Mouse (Mus musculus) hindbrain, embryonic 14.5 days (tissue): ENCODE results near the gene Abhd14b. TPM values are rescaled to one million over a fixed set of nuclear protein-coding genes. Genes with fewer than 3 reads are reported as not detected.

ENCODE experiments used
- ATAC-seq: fragments of 200-750 bp; cut with Nextera tagmentation; 2 replicates; pipeline ENCODE4 v1.8.0; 2017; ENCODE audit warnings: moderate number of reproducible peaks, mild to moderate bottlenecking, moderate TSS enrichment, moderate library complexity; ENCODE audit not compliant: low FRiP score
- DNase-seq: peaks from one replicate; pipeline ENCODE4 v3.0.0-alpha.2; 2015; ENCODE audit warnings: low spot score
- H3K27ac ChIP-seq: fragments of 300-500 bp; sonication (generic); 2 replicates; pipeline ENCODE4 v1.5.1; 2014; ENCODE audit warnings: mild to moderate bottlenecking, moderate library complexity
- H3K27me3 ChIP-seq: fragments of 300-500 bp; sonication (generic); 2 replicates; pipeline ENCODE4 v1.6.1; 2014; ENCODE audit warnings: mild to moderate bottlenecking, low read length, mixed read lengths; ENCODE audit not compliant: control insufficient read depth, insufficient read depth
- H3K36me3 ChIP-seq: fragments of 300-500 bp; sonication (generic); replicated peaks from 2 replicates; pipeline ENCODE4 v1.6.1; 2014; ENCODE audit not compliant: control insufficient read depth, insufficient read depth
- H3K4me1 ChIP-seq: fragments of 300-500 bp; sonication (generic); replicated peaks from 2 replicates; pipeline ENCODE4 v1.6.1; 2014; ENCODE audit warnings: antibody characterized with exemption, low read length, mixed read lengths; ENCODE audit not compliant: control insufficient read depth, insufficient read depth
- H3K4me2 ChIP-seq: fragments of 300-500 bp; sonication (generic); replicated peaks from 2 replicates; pipeline ENCODE4 v1.6.1; 2014; ENCODE audit warnings: mild to moderate bottlenecking, moderate library complexity
- H3K4me3 ChIP-seq: fragments of 300-500 bp; sonication (generic); replicated peaks from 2 replicates; pipeline ENCODE4 v1.5.1; 2014; ENCODE audit warnings: mild to moderate bottlenecking, low read length
- H3K9ac ChIP-seq: fragments of 300-500 bp; sonication (generic); 2 replicates; pipeline ENCODE4 v1.6.1; 2014
- H3K9me3 ChIP-seq: fragments of 300-500 bp; sonication (generic); 2 replicates; pipeline ENCODE4 v1.6.1; 2016; ENCODE audit warnings: low read length; ENCODE audit not compliant: control insufficient read depth
- WGBS: fragments of 180-500 bp; shearing (Covaris S2); extraction: QIAGEN DNeasy Blood & Tissue Kit; methylation state at CpG from one replicate; pipeline ENCODE4 v1.1.7; 2014; 5-methylcytosine and 5-hydroxymethylcytosine counted together
- polyA plus RNA-seq: library from polyadenylated mRNA; unstranded; fragments of >200 nt; fragmentation: Nextera tagmentation; extraction: Ambion mirVana; gene quantifications from 2 replicates; pipeline ENCODE4 v1.2.1, GENCODE M21; 2014

The Abhd14b gene
- polyA plus RNA-seq, 1 experiment from 2014 or later, result 8.2 TPM

DNA sequence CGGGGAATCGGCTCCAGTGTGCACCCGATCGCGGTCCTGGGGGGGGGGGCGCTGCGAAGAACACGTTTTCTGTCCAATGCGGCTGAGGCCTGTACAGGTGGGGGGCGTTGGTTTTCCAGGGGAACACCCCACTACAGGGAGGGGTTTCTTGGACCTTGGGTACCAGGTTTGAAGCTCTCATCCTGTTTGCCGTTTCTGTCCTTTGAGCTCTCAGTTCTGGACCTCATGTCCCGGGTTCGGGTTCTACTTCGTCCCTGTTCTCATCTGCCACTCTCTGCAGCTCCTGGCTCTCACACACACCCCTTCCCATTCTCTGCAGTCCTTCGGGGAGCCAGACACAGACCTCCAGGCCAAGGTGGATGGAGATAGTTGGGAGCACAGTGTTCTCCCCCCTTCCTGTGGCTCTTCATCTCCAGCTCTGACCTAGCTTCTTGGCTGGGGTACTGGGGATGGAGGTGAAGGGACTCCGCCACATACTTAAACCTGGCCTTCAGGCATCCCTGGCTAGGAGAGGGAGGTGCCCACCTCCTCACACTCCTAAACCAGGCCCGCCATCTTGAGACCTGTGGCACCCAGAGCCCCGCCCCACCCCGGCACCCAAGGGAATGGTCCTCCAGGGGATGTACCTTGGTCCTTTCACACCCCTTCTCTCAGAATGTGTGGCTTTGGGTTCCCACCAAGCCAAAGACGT, 7.0 kb downstream of the Abhd14b start:
- peak overlapping the region; percentile 81 for H3K27ac ChIP-seq
- peak overlapping the region; percentile 60 for H3K4me3 ChIP-seq
- peak overlapping the region; percentile 91 for H3K9ac ChIP-seq
- ATAC-seq (no peak; the same call in 1 of the 2 replicates), DNase-seq (no peak)
- H3K36me3 ChIP-seq, result no peaks in the 10 kb centered on the region
- WGBS, result under 1% methylated on average over 14 of the region's 20 CpGs
- H3K4me2 ChIP-seq, result peak overlapping the region; percentile 96
- H3K27me3 ChIP-seq, result no peaks in the 10 kb centered on the region
- H3K4me1 ChIP-seq, result peaks cover 40% of the 10 kb centered on the region
- no peaks in the 10 kb centered on the region for H3K9me3 ChIP-seq

DNA sequence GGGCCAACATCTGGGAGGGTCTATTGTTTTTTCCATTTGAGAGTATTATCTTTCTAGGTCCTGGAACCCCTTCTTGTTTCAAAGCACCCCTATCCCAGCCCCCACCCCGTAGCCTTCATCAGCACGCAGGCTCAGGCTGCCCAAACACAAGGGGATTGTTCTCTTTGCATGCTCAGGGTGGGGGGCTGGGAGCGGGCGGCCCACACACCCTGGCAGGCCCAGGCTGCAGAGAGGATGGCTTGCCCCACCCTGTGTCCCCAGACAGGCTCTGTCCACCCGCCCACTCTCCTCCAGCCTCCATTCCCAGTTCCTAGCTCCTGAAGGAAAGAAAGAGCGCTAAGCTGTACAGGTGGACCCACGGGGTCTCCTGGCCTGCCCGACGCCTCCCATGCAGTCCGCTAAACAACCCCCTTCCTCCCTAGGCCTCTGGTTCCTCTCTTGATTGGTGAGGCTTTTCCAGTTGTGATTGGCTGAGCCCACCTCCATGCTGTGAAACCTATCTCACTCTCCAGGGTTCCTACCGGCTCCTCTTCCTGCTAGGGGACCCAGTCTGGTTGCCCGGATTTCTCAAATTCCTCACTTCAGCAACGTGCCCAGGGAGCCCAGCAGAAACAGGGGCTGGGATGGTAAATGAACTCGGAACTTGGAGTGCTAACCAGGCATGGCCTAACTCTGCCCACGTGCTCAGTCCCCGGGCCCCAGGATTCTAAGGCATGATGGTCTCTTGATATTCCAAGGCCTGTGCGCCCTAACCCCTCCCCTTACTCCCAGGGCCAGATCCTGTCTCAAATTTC, 7.8 kb downstream of the Abhd14b start:
- H3K4me3 ChIP-seq, result peak overlapping the region; percentile 60
- peak overlapping the region; percentile 96 for H3K4me2 ChIP-seq
- 0% methylated on average over 17 of the region's 17 CpGs for WGBS
- ATAC-seq (peak; percentile 33; the same call in 1 of the 2 replicates), DNase-seq (peak; percentile 46)
- H3K9me3 ChIP-seq, result no peaks in the 10 kb centered on the region
- H3K27ac ChIP-seq, result peak overlapping the region; percentile 81
- no peaks in the 10 kb centered on the region for H3K27me3 ChIP-seq
- peak overlapping the region; percentile 91 for H3K9ac ChIP-seq
- H3K36me3 ChIP-seq, result peaks cover 2% of the 10 kb centered on the region; the same call in 1 of the 2 replicates
- peaks cover 40% of the 10 kb centered on the region for H3K4me1 ChIP-seq

- Histone ChIP-seq H3K4me1 (peaks cover 40% of the 10 kb centered on the region), H3K4me3 (peak overlapping the region; percentile 60)
- ATAC-seq, result no peak
These were observed 9.3 kb downstream of the Abhd14b start for GRCm38 (mm10) chr9:106456325-106457162.

DNA sequence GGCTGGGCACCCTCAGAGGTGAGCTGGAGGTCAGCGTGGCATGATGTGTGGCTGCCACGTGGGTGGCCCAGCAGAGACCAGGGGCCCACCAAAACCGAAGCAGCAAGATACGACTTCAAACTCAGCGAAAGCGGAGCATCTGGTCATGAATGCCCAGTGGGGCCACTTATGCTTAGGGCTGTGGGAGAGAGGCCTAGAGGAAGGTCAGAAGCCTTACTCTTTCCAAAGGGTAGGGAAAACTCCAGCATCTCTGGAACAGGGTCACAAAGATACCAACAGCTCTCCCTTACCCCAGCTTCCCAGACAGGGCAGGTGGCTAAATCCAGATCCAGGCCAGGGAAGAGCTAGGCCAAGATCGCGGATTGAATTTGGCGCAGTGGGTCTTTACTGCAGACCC, 9.9 kb downstream of the Abhd14b start:
- 37% methylated on average over 9 of the region's 9 CpGs for WGBS
- DNase-seq (no peak), ATAC-seq (no peak)
- Histone ChIP-seq H3K27ac (peak overlapping the region; percentile 81), H3K27me3 (no peaks in the 10 kb centered on the region), H3K4me3 (peak overlapping the region; percentile 60), H3K4me1 (peaks cover 40% of the 10 kb centered on the region), H3K4me2 (peak overlapping the region; percentile 96), H3K9ac (peak overlapping the region; percentile 91), H3K36me3 (peaks cover 22% of the 10 kb centered on the region), H3K9me3 (no peaks in the 10 kb centered on the region)

More at GRCm38 (mm10) chr9:106456325-106457162, 9.3 kb downstream of the Abhd14b start:
- Histone ChIP-seq H3K9ac (peak overlapping the region; percentile 91), H3K36me3 (peaks cover 15% of the 10 kb centered on the region), H3K9me3 (no peaks in the 10 kb centered on the region), H3K27me3 (no peaks in the 10 kb centered on the region), H3K27ac (peak overlapping the region; percentile 81), H3K4me2 (peak overlapping the region; percentile 96)
- DNase-seq, result no peak
- WGBS, result 23% methylated on average over 15 of the region's 15 CpGs

DNA sequence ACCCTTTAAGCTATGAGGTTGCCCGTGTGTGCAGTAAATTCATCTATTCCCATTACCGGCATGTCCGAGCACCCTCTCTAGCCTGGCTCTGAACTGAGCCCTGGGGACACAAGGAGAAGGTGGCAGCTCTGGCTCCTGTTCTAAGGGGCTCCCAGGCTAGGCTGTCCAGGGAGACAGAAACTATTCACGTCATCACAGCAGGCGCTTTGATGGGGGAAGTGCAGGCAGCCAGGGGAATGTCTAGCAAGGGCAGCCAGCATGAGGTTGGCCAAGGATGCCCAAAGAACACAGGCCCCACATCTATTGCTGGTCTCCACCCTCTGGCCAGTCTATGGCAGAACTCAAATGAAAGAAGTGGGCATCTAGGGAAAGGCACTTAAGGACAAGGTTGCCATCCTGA, 10.7 kb downstream of the Abhd14b start:
- H3K9ac ChIP-seq, result peak overlapping the region; percentile 91
- H3K4me2 ChIP-seq, result peak overlapping the region; percentile 96; the same call in 1 of the 2 replicates
- peaks cover 27% of the 10 kb centered on the region for H3K36me3 ChIP-seq
- ATAC-seq (no peak), DNase-seq (no peak)
- H3K4me1 ChIP-seq, result peaks cover 35% of the 10 kb centered on the region
- no peaks in the 10 kb centered on the region for H3K27me3 ChIP-seq
- no peak overlapping the region for H3K27ac ChIP-seq
- WGBS, result 52% methylated on average over 5 of the region's 5 CpGs
- no peak overlapping the region for H3K4me3 ChIP-seq
- no peaks in the 10 kb centered on the region for H3K9me3 ChIP-seq

DNA sequence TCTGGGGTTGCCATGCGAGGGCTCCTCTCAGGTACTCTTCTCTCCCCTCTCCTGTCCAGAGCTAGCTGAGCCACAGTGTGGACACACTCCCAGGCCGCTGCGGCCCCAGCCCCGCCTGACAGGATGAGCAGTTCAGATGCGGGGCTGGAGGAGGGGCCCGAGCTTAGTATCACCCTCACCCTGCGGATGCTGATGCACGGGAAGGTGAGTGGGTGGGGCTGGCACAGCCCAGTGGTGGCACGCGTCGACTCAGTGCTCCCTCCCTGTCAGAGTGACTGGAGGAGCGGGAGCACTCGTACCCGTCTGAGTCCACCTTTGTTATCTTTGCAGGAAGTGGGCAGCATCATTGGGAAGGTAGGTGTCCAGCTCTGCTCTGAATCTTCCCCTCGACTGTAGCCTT, 12.7 kb downstream of the Abhd14b start:
- H3K27me3 ChIP-seq, result no peaks in the 10 kb centered on the region
- H3K4me1 ChIP-seq, result peaks cover 40% of the 10 kb centered on the region
- 89% methylated on average over 15 of the region's 15 CpGs for WGBS
- H3K4me2 ChIP-seq, result no peak overlapping the region
- no peak overlapping the region for H3K4me3 ChIP-seq
- no peak overlapping the region for H3K9ac ChIP-seq
- no peak overlapping the region for H3K27ac ChIP-seq
- DNase-seq (no peak), ATAC-seq (no peak)
- no peaks in the 10 kb centered on the region for H3K9me3 ChIP-seq
- peaks cover 41% of the 10 kb centered on the region for H3K36me3 ChIP-seq

DNA sequence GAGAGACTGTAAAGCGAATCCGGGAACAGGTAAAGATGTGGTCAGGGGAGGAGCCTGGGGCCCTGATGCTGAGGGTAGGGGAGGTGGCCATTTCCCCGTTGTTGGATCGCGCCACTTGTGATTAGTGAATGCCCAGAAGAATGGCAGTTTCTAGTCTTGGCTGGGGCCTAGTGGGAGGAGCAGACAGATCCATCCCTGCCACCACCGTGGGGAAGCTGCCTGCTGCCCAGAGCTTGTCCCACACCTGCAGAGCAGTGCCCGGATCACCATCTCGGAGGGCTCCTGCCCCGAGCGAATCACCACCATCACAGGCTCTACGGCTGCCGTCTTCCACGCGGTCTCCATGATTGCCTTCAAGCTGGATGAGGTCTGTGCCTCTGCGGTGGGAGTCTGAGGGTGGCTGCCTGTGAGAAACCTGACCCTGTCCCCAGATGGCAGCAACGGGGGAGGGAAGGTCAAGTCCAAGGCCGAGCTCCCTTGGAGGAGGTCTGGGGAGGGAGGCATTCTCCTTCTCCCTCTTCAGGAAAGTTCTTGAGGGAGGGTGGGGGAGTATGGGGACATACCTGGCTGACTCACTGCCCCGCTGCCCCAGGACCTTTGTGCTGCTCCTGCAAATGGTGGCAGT, 13.3 kb downstream of the Abhd14b start:
- H3K27ac ChIP-seq, result no peak overlapping the region
- no peak overlapping the region for H3K9ac ChIP-seq
- no peaks in the 10 kb centered on the region for H3K9me3 ChIP-seq
- no peak overlapping the region for H3K4me3 ChIP-seq
- ATAC-seq (no peak), DNase-seq (no peak)
- peaks cover 41% of the 10 kb centered on the region for H3K36me3 ChIP-seq
- 86% methylated on average over 18 of the region's 18 CpGs for WGBS
- H3K4me2 ChIP-seq, result no peak overlapping the region
- peaks cover 41% of the 10 kb centered on the region for H3K4me1 ChIP-seq
- H3K27me3 ChIP-seq, result no peaks in the 10 kb centered on the region

- no peak overlapping the region for H3K4me3 ChIP-seq
- no peaks in the 10 kb centered on the region for H3K27me3 ChIP-seq
- no peaks in the 10 kb centered on the region for H3K9me3 ChIP-seq
- H3K4me1 ChIP-seq, result peaks cover 41% of the 10 kb centered on the region
- no peak for ATAC-seq
- no peak overlapping the region for H3K9ac ChIP-seq
- WGBS, result 91% methylated on average over 9 of the region's 9 CpGs
- no peak overlapping the region for H3K27ac ChIP-seq
- DNase-seq, result no peak
- H3K36me3 ChIP-seq, result peaks cover 41% of the 10 kb centered on the region
- no peak overlapping the region for H3K4me2 ChIP-seq
These were observed 13.8 kb downstream of the Abhd14b start for GRCm38 (mm10) chr9:106461026-106461415.
